Mouse (Mus musculus): ENCODE measurements around the gene Ubl4a.

DNA sequence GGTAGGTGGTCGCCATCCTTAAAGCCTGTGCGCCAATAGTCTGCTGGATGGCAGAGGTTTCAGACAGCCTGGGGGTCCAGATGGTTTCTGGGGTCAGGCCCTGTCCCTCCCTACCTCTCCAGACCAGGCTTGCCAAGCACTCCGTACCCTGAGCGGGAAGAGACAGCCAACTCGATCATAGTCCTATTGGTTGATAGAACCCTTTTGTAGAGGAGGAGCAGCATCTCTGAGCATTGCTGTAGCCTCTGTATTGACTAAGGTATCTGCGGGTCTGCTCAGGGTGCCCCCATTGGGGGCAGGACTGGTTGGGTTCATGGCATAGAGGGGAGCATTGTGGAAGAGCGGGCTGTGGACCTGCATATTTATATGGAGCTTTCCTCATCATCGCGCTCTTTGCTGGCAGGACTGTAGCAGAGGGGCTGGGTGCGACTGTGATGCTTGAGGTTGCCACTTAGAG lies 43.8 kb downstream of the Ubl4a start:
- TF ChIP-seq CTCF (IDR thresholded peaks at IDR 0.05; ENCODE audit: extremely low read depth, insufficient read depth, insufficient read length, insufficient replicate concordance) (no peak), POLR2A (IDR thresholded peaks at IDR 0.05; ENCODE audit: low read depth, low read length) (no peak)
